Mouse (Mus musculus) hindbrain, embryonic 16.5 days (tissue): ENCODE results near the gene Pde8b. TPM values are rescaled to one million over a fixed set of nuclear protein-coding genes. Genes with fewer than 3 reads are reported as not detected.

Experiments used
- ATAC-seq: fragments of 200-750 bp; cut with Nextera tagmentation; 2 replicates; pipeline ENCODE4 v1.8.0; 2017; ENCODE audit warnings: moderate TSS enrichment, moderate library complexity
- H3K27ac ChIP-seq: fragments of 300-500 bp; sonication (generic); 2 replicates; pipeline ENCODE4 v1.5.1; 2014; ENCODE audit warnings: low read depth, mild to moderate bottlenecking, control low read depth, low read length, moderate library complexity
- H3K27me3 ChIP-seq: fragments of 300-500 bp; sonication (generic); replicated peaks from 2 replicates; pipeline ENCODE4 v1.6.1; 2014; ENCODE audit warnings: low read length; ENCODE audit not compliant: control insufficient read depth, insufficient read depth
- H3K36me3 ChIP-seq: fragments of 300-500 bp; sonication (generic); 2 replicates; pipeline ENCODE4 v1.6.1; 2014; ENCODE audit warnings: mild to moderate bottlenecking, low read length, moderate library complexity, mixed read lengths; ENCODE audit not compliant: control insufficient read depth, insufficient read depth
- H3K4me1 ChIP-seq: fragments of 300-500 bp; sonication (generic); 2 replicates; pipeline ENCODE4 v1.6.1; 2014; ENCODE audit warnings: low read depth, low read length; ENCODE audit not compliant: control insufficient read depth, insufficient read depth
- H3K4me2 ChIP-seq: fragments of 300-500 bp; sonication (generic); 2 replicates; pipeline ENCODE4 v1.6.1; 2014; ENCODE audit warnings: mild to moderate bottlenecking, low read length, control low read depth, moderate library complexity
- H3K4me3 ChIP-seq: fragments of 300-500 bp; sonication (generic); 2 replicates; pipeline ENCODE4 v1.5.1; 2014; ENCODE audit warnings: mild to moderate bottlenecking, low read length, control low read depth, moderate library complexity
- H3K9ac ChIP-seq: fragments of 300-500 bp; sonication (generic); 2 replicates; pipeline ENCODE4 v1.6.1; 2014; ENCODE audit warnings: low read depth, mild to moderate bottlenecking, control low read depth, low read length, moderate library complexity
- H3K9me3 ChIP-seq: fragments of 300-500 bp; sonication (generic); 2 replicates; pipeline ENCODE4 v1.6.1; 2014; ENCODE audit warnings: mild to moderate bottlenecking, low read length, moderate library complexity; ENCODE audit not compliant: control insufficient read depth
- WGBS: fragments of 180-500 bp; shearing (Covaris S2); extraction: QIAGEN DNeasy Blood & Tissue Kit; methylation state at CpG from one replicate; pipeline ENCODE4 v1.1.7; 2014; 5-methylcytosine and 5-hydroxymethylcytosine counted together
- polyA plus RNA-seq: library from polyadenylated mRNA; unstranded; fragments of >200 nt; fragmentation: Nextera tagmentation; extraction: Ambion mirVana; gene quantifications from 2 replicates; pipeline ENCODE4 v1.2.1, GENCODE M21; 2015

Pde8b gene
- 7.5 and 8.9 TPM in 2 replicates for polyA plus RNA-seq

- Histone ChIP-seq H3K4me1 (peaks cover 7% of the 10 kb centered on the region; the same call in 1 of the 2 replicates), H3K4me3 (peak within 1 kb of the TSS; percentile 50), H3K27me3 (no peaks in the 10 kb centered on the region), H3K4me2 (peak within 1 kb of the TSS; percentile 89), H3K36me3 (no peaks in the 10 kb centered on the region), H3K27ac (no peak within 1 kb of the TSS), H3K9me3 (no peaks in the 10 kb centered on the region), H3K9ac (peak within 1 kb of the TSS; percentile 60)
- 4% methylated on average over 36 of the region's 37 CpGs for WGBS
- ATAC-seq, result 0 out of 2 replicates have a peak, but pooled peaks have one; percentile 54
Measured at GRCm38 (mm10) chr13:95249511-95250456, at the start of gene Pde8b. Pde8b (minus strand) TSS chr13:95250336.

GRCm38 (mm10) chr13:95291983-95292382 is 41.8 kb upstream of the Pde8b start:
- Histone ChIP-seq H3K4me3 (no peak overlapping the region), H3K4me1 (no peaks in the 10 kb centered on the region), H3K27ac (no peak overlapping the region), H3K36me3 (no peaks in the 10 kb centered on the region), H3K9me3 (no peaks in the 10 kb centered on the region), H3K9ac (no peak overlapping the region), H3K27me3 (no peaks in the 10 kb centered on the region), H3K4me2 (no peak overlapping the region)
- no peak for ATAC-seq
- 28% methylated on average over 4 of the region's 4 CpGs for WGBS

DNA sequence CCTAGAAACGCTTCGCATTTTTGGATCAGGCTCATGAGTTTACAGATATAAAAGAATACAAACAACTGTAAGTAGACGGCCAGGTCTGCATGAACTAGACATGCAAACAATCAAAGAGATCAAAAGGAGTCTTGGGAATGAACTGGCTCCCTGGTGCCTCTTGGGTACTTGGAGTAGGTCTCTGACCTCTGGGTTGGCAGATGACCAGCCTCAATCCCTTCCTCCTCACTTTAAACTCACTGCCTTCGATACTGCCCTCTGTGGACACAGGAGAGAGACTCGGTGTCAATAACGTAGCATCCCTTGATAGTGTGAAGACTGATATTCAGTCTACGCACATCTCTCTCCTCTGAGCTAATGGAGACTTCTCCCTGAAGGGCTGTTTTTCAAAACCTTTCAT is 37.9 kb upstream of the Pde8b start:
- H3K4me2 ChIP-seq, result no peak overlapping the region
- H3K36me3 ChIP-seq, result no peaks in the 10 kb centered on the region
- H3K9me3 ChIP-seq, result no peaks in the 10 kb centered on the region
- no peaks in the 10 kb centered on the region for H3K4me1 ChIP-seq
- H3K27me3 ChIP-seq, result no peaks in the 10 kb centered on the region
- whole genome bisulfite sequencing, result 67% methylated on average over 7 of the region's 7 CpGs
- H3K9ac ChIP-seq, result no peak overlapping the region
- no peak overlapping the region for H3K27ac ChIP-seq
- ATAC-seq, result no peak
- no peak overlapping the region for H3K4me3 ChIP-seq

GRCm38 (mm10) chr13:95286989-95287388 is 36.9 kb upstream of the Pde8b start:
- Histone ChIP-seq H3K4me2 (no peak overlapping the region), H3K9me3 (no peaks in the 10 kb centered on the region), H3K9ac (no peak overlapping the region), H3K4me3 (no peak overlapping the region), H3K27me3 (no peaks in the 10 kb centered on the region), H3K4me1 (no peaks in the 10 kb centered on the region), H3K36me3 (no peaks in the 10 kb centered on the region), H3K27ac (no peak overlapping the region)
- ATAC-seq, result peak; percentile 87
- 1% methylated on average over 7 of the region's 7 CpGs for WGBS

DNA sequence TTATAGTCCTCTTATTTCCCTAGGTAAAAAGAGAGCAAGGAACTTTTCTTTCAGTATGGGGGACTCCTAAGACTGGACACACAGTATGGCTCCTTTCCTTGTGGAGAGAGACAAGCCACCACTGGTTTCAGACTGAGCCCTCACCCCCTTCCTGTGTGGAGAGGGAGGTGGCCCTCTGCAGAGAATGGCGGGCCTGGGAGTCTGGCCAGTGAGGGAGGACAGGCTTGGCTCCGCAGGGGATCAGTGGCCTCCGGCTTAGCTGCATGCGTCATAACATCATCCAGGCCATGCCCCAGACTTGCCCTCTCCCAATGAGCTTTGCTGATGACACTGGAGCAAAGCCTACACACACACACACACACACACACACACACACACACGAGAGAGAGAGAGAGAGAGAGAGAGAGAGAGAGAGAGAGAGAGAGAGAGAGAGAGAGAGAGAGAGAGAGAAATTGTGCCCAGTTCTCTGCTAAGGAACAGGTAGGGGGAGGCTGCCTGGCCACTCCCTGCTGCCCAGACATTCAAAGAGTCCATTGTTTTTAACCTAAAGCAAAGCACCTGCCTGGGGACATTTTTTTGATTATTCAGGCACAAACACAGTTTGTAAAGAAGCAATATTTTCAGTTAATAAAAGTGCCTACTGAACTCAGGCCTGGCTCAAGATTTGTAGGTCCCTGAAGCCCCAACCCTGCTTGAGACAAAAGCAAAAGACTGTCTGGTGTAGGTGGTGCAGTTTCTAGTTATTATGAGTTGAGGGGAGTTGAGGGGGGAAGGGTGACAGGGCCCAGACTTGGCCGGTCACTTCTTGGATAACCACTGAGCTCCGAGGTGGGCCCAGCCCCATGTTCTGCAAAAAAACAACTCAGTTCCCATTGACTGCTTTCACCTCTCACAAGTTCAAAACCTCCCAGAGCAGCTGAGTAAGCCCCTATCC is 31.9 kb upstream of the Pde8b start:
- Histone ChIP-seq H3K9me3 (no peaks in the 10 kb centered on the region), H3K9ac (no peak overlapping the region), H3K4me3 (no peak overlapping the region), H3K27me3 (no peaks in the 10 kb centered on the region), H3K27ac (no peak overlapping the region), H3K4me1 (no peaks in the 10 kb centered on the region), H3K4me2 (no peak overlapping the region), H3K36me3 (no peaks in the 10 kb centered on the region)
- 29% methylated on average over 7 of the region's 7 CpGs for WGBS
- ATAC-seq, result no peak

- Histone ChIP-seq H3K9ac (no peak overlapping the region), H3K4me2 (no peak overlapping the region), H3K9me3 (no peaks in the 10 kb centered on the region), H3K27me3 (no peaks in the 10 kb centered on the region), H3K36me3 (no peaks in the 10 kb centered on the region), H3K4me3 (no peak overlapping the region), H3K4me1 (no peaks in the 10 kb centered on the region), H3K27ac (no peak overlapping the region)
- no peak for ATAC-seq
- 81% methylated on average over 4 of the region's 4 CpGs for WGBS
Measured at GRCm38 (mm10) chr13:95278426-95279025, 28.4 kb upstream of the Pde8b start.

GRCm38 (mm10) chr13:95264691-95265090 is 14.6 kb upstream of the Pde8b start:
- Histone ChIP-seq H3K9ac (no peak overlapping the region), H3K9me3 (no peaks in the 10 kb centered on the region), H3K27ac (no peak overlapping the region), H3K4me2 (no peak overlapping the region), H3K36me3 (no peaks in the 10 kb centered on the region), H3K4me1 (no peaks in the 10 kb centered on the region), H3K4me3 (no peak overlapping the region), H3K27me3 (no peaks in the 10 kb centered on the region)
- no peak for ATAC-seq
- 80% methylated on average over 5 of the region's 5 CpGs for WGBS

DNA sequence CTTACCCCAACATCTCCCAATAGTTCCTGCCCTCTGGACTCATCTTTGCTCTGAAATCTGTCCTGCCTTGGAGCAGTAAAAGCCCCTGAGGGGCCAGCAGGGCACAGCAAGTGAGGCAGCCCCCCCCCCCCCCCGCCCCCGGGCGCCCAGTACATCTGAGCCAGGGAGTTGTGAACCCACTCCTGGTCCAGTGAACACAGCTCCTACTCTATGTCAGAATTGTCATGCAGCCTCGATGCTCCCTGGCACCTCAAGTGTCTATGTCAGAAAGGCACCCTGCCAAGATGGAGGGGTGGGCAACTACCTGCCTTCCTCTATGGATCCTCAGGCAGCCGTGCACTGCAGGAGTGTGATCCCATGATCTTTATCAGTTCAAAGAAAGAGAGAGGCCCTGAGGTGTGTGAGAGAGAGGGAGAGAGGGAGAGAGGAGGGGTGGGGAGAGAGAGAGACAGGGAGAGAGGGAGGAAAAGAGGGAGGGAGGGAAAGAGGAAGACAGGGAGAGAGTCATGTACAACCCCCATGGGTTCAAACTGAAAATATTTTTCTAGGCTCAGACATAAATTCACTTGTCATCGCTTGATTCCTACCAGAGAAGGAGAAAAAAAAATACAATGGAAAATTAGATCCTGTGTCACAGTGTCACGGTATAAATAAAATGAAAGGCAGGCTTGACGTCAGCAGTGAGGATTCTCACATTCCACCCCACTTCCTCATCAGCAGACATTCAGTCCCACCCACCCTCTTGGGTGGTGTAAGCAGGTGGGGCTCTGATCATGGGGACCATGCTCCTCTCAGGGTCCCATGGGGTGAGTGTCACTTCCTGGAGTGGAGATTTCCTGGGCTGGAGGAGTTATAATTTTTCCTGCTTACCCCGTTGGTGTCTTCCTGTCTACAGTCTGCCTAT is 11.0 kb upstream of the Pde8b start:
- no peak for ATAC-seq

More for the DNA sequence above, 11.0 kb upstream of the Pde8b start:
- Histone ChIP-seq H3K27ac (no peak overlapping the region), H3K9me3 (no peaks in the 10 kb centered on the region), H3K9ac (no peak overlapping the region), H3K4me3 (no peak overlapping the region), H3K4me2 (no peak overlapping the region), H3K4me1 (no peaks in the 10 kb centered on the region), H3K27me3 (no peaks in the 10 kb centered on the region), H3K36me3 (no peaks in the 10 kb centered on the region)
- 70% methylated on average over 9 of the region's 9 CpGs for WGBS
